Mouse (Mus musculus): Measurements from ENCODE around the gene Gli1. TPM values are rescaled to one million over a fixed set of nuclear protein-coding genes. Genes with fewer than 3 reads are reported as not detected.

Gene Gli1
- polyA plus RNA-seq, 1 experiment = not detected

GRCm38 (mm10) chr10:127351719-127352118 is 9.9 kb upstream of the Gli1 start:
- WGBS = 80% methylated on average over 8 of the region's 8 CpGs
- H3K27ac ChIP-seq (ENCODE audit: insufficient read depth, low read depth, low read length) = no peak overlapping the region
- TF ChIP-seq POLR2A (IDR thresholded peaks at IDR 0.05; ENCODE audit: insufficient read depth, low read depth, low read length) = no peak
- no peak for TF ChIP-seq CTCF (IDR thresholded peaks at IDR 0.05; ENCODE audit: insufficient read depth, low read depth, low read length)
- H3K4me3 ChIP-seq (ENCODE audit: insufficient read depth, low read depth, low read length) = no peak overlapping the region
- peaks cover 41% of the 10 kb centered on the region for H3K4me1 ChIP-seq (ENCODE audit: control insufficient read depth, insufficient read depth, low read length)

- WGBS = 88% methylated on average over 8 of the region's 8 CpGs
- H3K4me1 ChIP-seq (ENCODE audit: control insufficient read depth, insufficient read depth, low read length) = peaks cover 41% of the 10 kb centered on the region
- no peak overlapping the region for H3K27ac ChIP-seq (ENCODE audit: insufficient read depth, low read depth, low read length)
- TF ChIP-seq CTCF (IDR thresholded peaks at IDR 0.05; ENCODE audit: insufficient read depth, low read depth, low read length) = no peak
- TF ChIP-seq POLR2A (IDR thresholded peaks at IDR 0.05; ENCODE audit: insufficient read depth, low read depth, low read length) = no peak
- no peak overlapping the region for H3K4me3 ChIP-seq (ENCODE audit: insufficient read depth, low read depth, low read length)
Observed at GRCm38 (mm10) chr10:127351285-127351595, 9.5 kb upstream of the Gli1 start.

- 14% methylated on average over 24 of the region's 24 CpGs for WGBS
- peaks cover 37% of the 10 kb centered on the region for H3K4me1 ChIP-seq (ENCODE audit: control insufficient read depth, insufficient read depth, low read length)
- TF ChIP-seq POLR2A (IDR thresholded peaks at IDR 0.05; ENCODE audit: insufficient read depth, low read depth, low read length) = no peak
- TF ChIP-seq CTCF (IDR thresholded peaks at IDR 0.05; ENCODE audit: insufficient read depth, low read depth, low read length) = peak; percentile 61; the same call in 1 of the 2 replicates
- no peak overlapping the region; the same call in 1 of the 2 replicates for H3K27ac ChIP-seq (ENCODE audit: insufficient read depth, low read depth, low read length)
- H3K4me3 ChIP-seq (ENCODE audit: insufficient read depth, low read depth, low read length) = peak overlapping the region; percentile 36
Observed at GRCm38 (mm10) chr10:127350594-127351284, 9.0 kb upstream of the Gli1 start.

- Histone ChIP-seq H3K27ac (ENCODE audit: insufficient read depth, low read depth, low read length) (no peak overlapping the region), H3K4me1 (ENCODE audit: control insufficient read depth, insufficient read depth, low read length) (peaks cover 28% of the 10 kb centered on the region), H3K4me3 (ENCODE audit: insufficient read depth, low read depth, low read length) (no peak overlapping the region)
- WGBS = 82% methylated on average over 8 of the region's 8 CpGs
- TF ChIP-seq CTCF (IDR thresholded peaks at IDR 0.05; ENCODE audit: insufficient read depth, low read depth, low read length) = no peak
- TF ChIP-seq POLR2A (IDR thresholded peaks at IDR 0.05; ENCODE audit: insufficient read depth, low read depth, low read length) = no peak
Observed at GRCm38 (mm10) chr10:127349810-127350209, 8.0 kb upstream of the Gli1 start.

GRCm38 (mm10) chr10:127348957-127349356 is 7.2 kb upstream of the Gli1 start:
- TF ChIP-seq CTCF (IDR thresholded peaks at IDR 0.05; ENCODE audit: insufficient read depth, low read depth, low read length) (no peak), POLR2A (IDR thresholded peaks at IDR 0.05; ENCODE audit: insufficient read depth, low read depth, low read length) (no peak)
- 68% methylated on average over 4 of the region's 4 CpGs for WGBS
- H3K27ac ChIP-seq (ENCODE audit: insufficient read depth, low read depth, low read length) = no peak overlapping the region
- peaks cover 23% of the 10 kb centered on the region for H3K4me1 ChIP-seq (ENCODE audit: control insufficient read depth, insufficient read depth, low read length)
- no peak overlapping the region for H3K4me3 ChIP-seq (ENCODE audit: insufficient read depth, low read depth, low read length)

GRCm38 (mm10) chr10:127346173-127346572 is 4.4 kb upstream of the Gli1 start:
- 91% methylated on average over 3 of the region's 3 CpGs for WGBS
- Histone ChIP-seq H3K27ac (ENCODE audit: insufficient read depth, low read depth, low read length) (no peak overlapping the region), H3K4me3 (ENCODE audit: insufficient read depth, low read depth, low read length) (no peak overlapping the region), H3K4me1 (ENCODE audit: control insufficient read depth, insufficient read depth, low read length) (peaks cover 16% of the 10 kb centered on the region)
- no peak for TF ChIP-seq CTCF (IDR thresholded peaks at IDR 0.05; ENCODE audit: insufficient read depth, low read depth, low read length)
- TF ChIP-seq POLR2A (IDR thresholded peaks at IDR 0.05; ENCODE audit: insufficient read depth, low read depth, low read length) = no peak

GRCm38 (mm10) chr10:127343029-127343428 is 1.3 kb upstream of the Gli1 start:
- peaks cover 17% of the 10 kb centered on the region for H3K4me1 ChIP-seq (ENCODE audit: control insufficient read depth, insufficient read depth, low read length)
- TF ChIP-seq POLR2A (IDR thresholded peaks at IDR 0.05; ENCODE audit: insufficient read depth, low read depth, low read length) (no peak), CTCF (IDR thresholded peaks at IDR 0.05; ENCODE audit: insufficient read depth, low read depth, low read length) (no peak)
- no peak overlapping the region for H3K27ac ChIP-seq (ENCODE audit: insufficient read depth, low read depth, low read length)
- WGBS = 78% methylated on average over 3 of the region's 3 CpGs
- H3K4me3 ChIP-seq (ENCODE audit: insufficient read depth, low read depth, low read length) = no peak overlapping the region

- TF ChIP-seq CTCF (IDR thresholded peaks at IDR 0.05; ENCODE audit: insufficient read depth, low read depth, low read length) = no peak
- no peak for TF ChIP-seq POLR2A (IDR thresholded peaks at IDR 0.05; ENCODE audit: insufficient read depth, low read depth, low read length)
- WGBS = 1% methylated on average over 11 of the region's 11 CpGs
- H3K27ac ChIP-seq (ENCODE audit: insufficient read depth, low read depth, low read length) = no peak overlapping the region
- no peak overlapping the region for H3K4me3 ChIP-seq (ENCODE audit: insufficient read depth, low read depth, low read length)
- peaks cover 17% of the 10 kb centered on the region for H3K4me1 ChIP-seq (ENCODE audit: control insufficient read depth, insufficient read depth, low read length)
Observed at GRCm38 (mm10) chr10:127341360-127341690, 449 bp downstream of the Gli1 start.

GRCm38 (mm10) chr10:127340577-127341359 is 1.0 kb downstream of the Gli1 start:
- WGBS = 8% methylated on average over 27 of the region's 27 CpGs
- no peak overlapping the region for H3K27ac ChIP-seq (ENCODE audit: insufficient read depth, low read depth, low read length)

More at GRCm38 (mm10) chr10:127340577-127341359, 1.0 kb downstream of the Gli1 start:
- TF ChIP-seq POLR2A (IDR thresholded peaks at IDR 0.05; ENCODE audit: insufficient read depth, low read depth, low read length) = no peak
- no peak for TF ChIP-seq CTCF (IDR thresholded peaks at IDR 0.05; ENCODE audit: insufficient read depth, low read depth, low read length)
- Histone ChIP-seq H3K4me1 (ENCODE audit: control insufficient read depth, insufficient read depth, low read length) (peaks cover 17% of the 10 kb centered on the region), H3K4me3 (ENCODE audit: insufficient read depth, low read depth, low read length) (no peak overlapping the region)
